Mouse (Mus musculus): ENCODE data around the gene Chst15. TPM values are rescaled to one million over a fixed set of nuclear protein-coding genes. Genes with fewer than 3 reads are reported as not detected.
A peak's percentile ranks its signal among the peaks of the same experiment; 100 is the strongest.

The Chst15 gene
- total RNA-seq, 2 experiments from 2014 or later: 43.2 to 43.4 TPM

- no peak for DNase-seq
Observed at GRCm38 (mm10) chr7:132335367-132335766, 18.3 kb upstream of the Chst15 start.

- DNase-seq: no peak
Observed at GRCm38 (mm10) chr7:132333078-132333477, 16.1 kb upstream of the Chst15 start.

GRCm38 (mm10) chr7:132332176-132332575, 15.1 kb upstream of the Chst15 start:
- no peak for DNase-seq

- DNase-seq: no peak
Observed at GRCm38 (mm10) chr7:132330179-132330578, 13.2 kb upstream of the Chst15 start.

GRCm38 (mm10) chr7:132328648-132329047, 11.6 kb upstream of the Chst15 start:
- DNase-seq: no peak

GRCm38 (mm10) chr7:132325549-132326331, 8.7 kb upstream of the Chst15 start:
- DNase-seq: no peak

- no peak for DNase-seq
Observed at GRCm38 (mm10) chr7:132323430-132323829, 6.4 kb upstream of the Chst15 start.

- DNase-seq: no peak
Observed at GRCm38 (mm10) chr7:132321392-132321958, 4.4 kb upstream of the Chst15 start.

- DNase-seq: peak; percentile 72
Observed at GRCm38 (mm10) chr7:132316101-132317035, 660 bp downstream of the Chst15 start.

- peak in 1 of 2 experiments; percentile 62 for DNase-seq
Observed at GRCm38 (mm10) chr7:132315149-132316091, 1.6 kb downstream of the Chst15 start.

- DNase-seq: peak in 1 of 2 experiments; percentile 41
Observed at GRCm38 (mm10) chr7:132312396-132312795, 4.6 kb downstream of the Chst15 start.

GRCm38 (mm10) chr7:132308537-132309191, 8.4 kb downstream of the Chst15 start:
- DNase-seq: no peak

GRCm38 (mm10) chr7:132307722-132308271, 9.2 kb downstream of the Chst15 start:
- DNase-seq: no peak

GRCm38 (mm10) chr7:132306671-132307412, 10.2 kb downstream of the Chst15 start:
- DNase-seq: no peak

- DNase-seq: no peak
Observed at GRCm38 (mm10) chr7:132305492-132306375, 11.3 kb downstream of the Chst15 start.

- DNase-seq: no peak
Observed at GRCm38 (mm10) chr7:132304424-132305085, 12.5 kb downstream of the Chst15 start.

GRCm38 (mm10) chr7:132303988-132304387, 13.0 kb downstream of the Chst15 start:
- no peak for DNase-seq

- no peak for DNase-seq
Observed at GRCm38 (mm10) chr7:132302508-132303241, 14.4 kb downstream of the Chst15 start.
